Mouse (Mus musculus) limb, embryonic 14.5 days (tissue): ENCODE results near the gene Ank. TPM values are rescaled to one million over a fixed set of nuclear protein-coding genes. Genes with fewer than 3 reads are reported as not detected.

Experiments used
- ATAC-seq: fragments of 200-750 bp; cut with Nextera tagmentation; 2 replicates; pipeline ENCODE4 v1.8.0; 2017; ENCODE audit warnings: low read depth, moderate number of reproducible peaks, moderate TSS enrichment; ENCODE audit not compliant: low FRiP score
- DNase-seq: peaks from one replicate; pipeline ENCODE4 v3.0.0-alpha.2; 2015; ENCODE audit warnings: low spot score
- H3K27ac ChIP-seq: fragments of 300-500 bp; sonication (generic); replicated peaks from 2 replicates; pipeline ENCODE4 v1.5.1; 2014; ENCODE audit warnings: low read depth, mild to moderate bottlenecking, low read length, moderate library complexity, mixed read lengths
- H3K27me3 ChIP-seq: fragments of 300-500 bp; sonication (generic); 2 replicates; pipeline ENCODE4 v1.6.1; 2014; ENCODE audit warnings: low read length, mixed read lengths; ENCODE audit not compliant: control insufficient read depth, insufficient read depth
- H3K36me3 ChIP-seq: fragments of 300-500 bp; sonication (generic); 2 replicates; pipeline ENCODE4 v1.6.1; 2014; ENCODE audit warnings: mild to moderate bottlenecking, low read length, moderate library complexity, mixed read lengths; ENCODE audit not compliant: control insufficient read depth, insufficient read depth
- H3K4me1 ChIP-seq: fragments of 300-500 bp; sonication (generic); 2 replicates; pipeline ENCODE4 v1.6.1; 2014; ENCODE audit warnings: antibody characterized with exemption, low read length, mixed read lengths; ENCODE audit not compliant: control insufficient read depth, insufficient read depth
- H3K4me2 ChIP-seq: fragments of 300-500 bp; sonication (generic); replicated peaks from 2 replicates; pipeline ENCODE4 v1.6.1; 2014; ENCODE audit warnings: low read depth, mild to moderate bottlenecking, low read length, moderate library complexity; ENCODE audit not compliant: severe bottlenecking
- H3K4me3 ChIP-seq: fragments of 300-500 bp; sonication (generic); replicated peaks from 2 replicates; pipeline ENCODE4 v1.5.1; 2014; ENCODE audit warnings: low read length
- H3K9ac ChIP-seq: fragments of 300-500 bp; sonication (generic); 2 replicates; pipeline ENCODE4 v1.6.1; 2014; ENCODE audit warnings: mild to moderate bottlenecking, low read depth, low read length, moderate library complexity; ENCODE audit not compliant: severe bottlenecking
- H3K9me3 ChIP-seq: fragments of 300-500 bp; sonication (generic); 2 replicates; pipeline ENCODE4 v1.6.1; 2016; ENCODE audit warnings: low read length; ENCODE audit not compliant: control insufficient read depth
- POLR2A ChIP-seq: fragments of 200-500 bp; IDR thresholded peaks from 2 replicates; pipeline ENCODE4 v1.8.0; 2012; ENCODE audit warnings: inconsistent platforms, mild to moderate bottlenecking, moderate library complexity, borderline replicate concordance; ENCODE audit not compliant: insufficient read depth, insufficient read length; ENCODE audit errors: extremely low read depth
- WGBS: fragments of 180-500 bp; shearing (Covaris S2); extraction: QIAGEN DNeasy Blood & Tissue Kit; methylation state at CpG from one replicate; pipeline ENCODE4 v1.1.7; 2014; 5-methylcytosine and 5-hydroxymethylcytosine counted together
- polyA plus RNA-seq, 2 experiments: library from polyadenylated mRNA; depleted of rRNA in 1 of 2; stranded (reverse) in 1 of 2; unstranded in 1 of 2; fragments of >200 nt; fragmentation: Nextera tagmentation in 1 of 2; extraction: Ambion mirVana in 1 of 2; gene quantifications; 2 replicates each; pipeline versions ENCODE4 v1.2.1 to v1.2.3; 2012 to 2014

Gene Ank
- polyA plus RNA-seq, 2 experiments, result 12.3 to 19.4 TPM

DNA sequence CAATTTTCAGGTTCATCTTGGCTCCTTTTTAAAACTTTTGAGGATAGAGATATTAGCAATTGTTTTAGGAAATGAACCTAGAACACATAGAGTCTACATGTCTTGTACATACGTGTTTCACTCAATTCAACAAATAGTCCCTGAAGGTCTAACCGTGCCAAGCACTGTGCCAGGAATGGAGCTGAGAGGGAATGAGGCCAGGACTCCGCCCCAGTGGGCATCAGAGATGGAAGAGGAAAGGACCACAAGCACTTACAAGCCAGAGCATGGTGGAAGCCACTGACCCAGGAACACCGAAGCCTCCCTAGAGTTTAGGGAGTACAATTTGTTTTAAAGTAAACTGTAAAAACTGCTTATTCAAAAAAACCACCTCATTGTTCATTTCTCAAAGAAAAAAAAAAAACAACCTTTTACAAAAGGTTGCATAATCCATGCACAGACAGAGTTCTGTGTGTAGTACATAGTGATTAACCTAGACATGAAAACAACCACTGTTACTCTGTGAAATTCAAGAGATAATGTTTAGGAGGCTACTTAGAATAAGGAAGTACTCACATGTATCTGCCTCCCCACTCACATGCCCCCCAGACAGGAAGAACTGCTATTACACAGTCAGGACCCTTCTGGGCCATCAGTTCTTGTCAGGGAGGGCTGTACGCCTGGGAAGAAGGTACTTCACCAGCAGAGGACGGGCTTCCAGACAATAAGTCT lies 154.2 kb downstream of the Ank start:
- Histone ChIP-seq H3K4me1 (no peaks in the 10 kb centered on the region), H3K9ac (no peak overlapping the region), H3K27ac (no peak overlapping the region), H3K4me2 (no peak overlapping the region), H3K27me3 (no peaks in the 10 kb centered on the region), H3K9me3 (no peaks in the 10 kb centered on the region), H3K36me3 (peaks cover 55% of the 10 kb centered on the region), H3K4me3 (no peak overlapping the region)
- no peak for TF ChIP-seq POLR2A
- ATAC-seq, result no peak
- 84% methylated on average over 6 of the region's 6 CpGs for WGBS
- no peak for DNase-seq

GRCm38 (mm10) chr15:27623286-27623685 lies 156.8 kb downstream of the Ank start:
- no peaks in the 10 kb centered on the region for H3K27me3 ChIP-seq
- no peak overlapping the region for H3K4me3 ChIP-seq
- no peak overlapping the region for H3K27ac ChIP-seq
- no peak overlapping the region for H3K9ac ChIP-seq
- TF ChIP-seq POLR2A, result no peak
- no peaks in the 10 kb centered on the region for H3K4me1 ChIP-seq
- H3K36me3 ChIP-seq, result peaks cover 46% of the 10 kb centered on the region
- WGBS, result 91% methylated on average over 6 of the region's 6 CpGs
- H3K9me3 ChIP-seq, result no peaks in the 10 kb centered on the region
- H3K4me2 ChIP-seq, result no peak overlapping the region
- DNase-seq (no peak), ATAC-seq (no peak)

- no peaks in the 10 kb centered on the region for H3K9me3 ChIP-seq
- no peak overlapping the region for H3K9ac ChIP-seq
- TF ChIP-seq POLR2A, result no peak
- 82% methylated on average over 13 of the region's 13 CpGs for WGBS
- no peak overlapping the region for H3K4me3 ChIP-seq
- H3K27ac ChIP-seq, result no peak overlapping the region
- DNase-seq (no peak), ATAC-seq (no peak)
- H3K36me3 ChIP-seq, result peaks cover 31% of the 10 kb centered on the region; the same call in 1 of the 2 replicates
- no peaks in the 10 kb centered on the region for H3K27me3 ChIP-seq
- H3K4me1 ChIP-seq, result peaks cover 14% of the 10 kb centered on the region
- H3K4me2 ChIP-seq, result no peak overlapping the region
These were observed 158.8 kb downstream of the Ank start for GRCm38 (mm10) chr15:27625014-27625889.

GRCm38 (mm10) chr15:27625890-27626255 lies 159.4 kb downstream of the Ank start:
- Histone ChIP-seq H3K27ac (no peak overlapping the region), H3K4me3 (no peak overlapping the region), H3K9me3 (no peaks in the 10 kb centered on the region), H3K4me2 (no peak overlapping the region), H3K9ac (no peak overlapping the region), H3K36me3 (peaks cover 31% of the 10 kb centered on the region; the same call in 1 of the 2 replicates), H3K4me1 (peaks cover 14% of the 10 kb centered on the region), H3K27me3 (no peaks in the 10 kb centered on the region)
- ATAC-seq (no peak), DNase-seq (no peak)
- no peak for TF ChIP-seq POLR2A
- whole genome bisulfite sequencing, result 92% methylated on average over 10 of the region's 10 CpGs

- whole genome bisulfite sequencing, result 94% methylated on average over 1 of the region's 1 CpGs
- Histone ChIP-seq H3K36me3 (peaks cover 29% of the 10 kb centered on the region; the same call in 1 of the 2 replicates), H3K4me1 (peaks cover 14% of the 10 kb centered on the region), H3K9ac (no peak overlapping the region), H3K27ac (no peak overlapping the region), H3K27me3 (no peaks in the 10 kb centered on the region), H3K9me3 (no peaks in the 10 kb centered on the region), H3K4me2 (no peak overlapping the region), H3K4me3 (no peak overlapping the region)
- ATAC-seq (no peak), DNase-seq (no peak)
- TF ChIP-seq POLR2A, result no peak
These were observed 159.8 kb downstream of the Ank start for GRCm38 (mm10) chr15:27626314-27626713.
